17 mouse cellular contexts compared by ENCODE assay signal in the genomic region with DNA sequence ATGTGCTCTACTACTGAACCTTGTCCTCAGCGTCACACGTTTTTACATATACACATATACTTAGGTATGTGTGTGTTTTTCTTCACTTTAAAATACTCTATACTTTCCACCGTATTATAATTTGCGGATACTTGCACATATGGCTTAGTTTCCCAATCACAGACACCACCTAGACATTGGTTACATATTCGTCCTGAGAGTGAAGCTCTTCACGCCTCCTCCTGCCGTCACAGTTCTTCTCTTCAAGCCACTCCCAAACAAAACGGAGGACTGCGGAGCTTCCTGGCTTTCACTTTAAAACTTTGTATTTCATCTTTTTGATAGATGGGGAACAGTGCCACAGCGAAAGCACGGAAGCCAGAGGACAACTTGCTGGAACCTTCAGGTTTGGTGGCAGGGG.
"Had no signal": no experiment of that assay in that cellular context is flagged by ENCODE, and none has a peak within 500 bp of the region (broad histone marks: within the 10 kb centered on the region; RNA-seq: fewer than 3 reads in every experiment).

No protein-coding gene starts in this region.

- H3K4me1 ChIP-seq: midbrain, embryonic 12.5 days had no signal

- ATAC-seq: liver, postnatal 0 days; lung, postnatal 0 days; midbrain, embryonic 16.5 days had no signal

- H3K27me3 ChIP-seq: midbrain, embryonic 12.5 days had no signal

- H3K4me3 ChIP-seq: layer of hippocampus, adult 2 months; left cerebral cortex, adult 2 months; midbrain, embryonic 12.5 days; myocyte had no signal

- H3K4me2 ChIP-seq: liver, embryonic 11.5 days; lung, embryonic 14.5 days; midbrain, embryonic 12.5 days had no signal

- H3K36me3 ChIP-seq: midbrain, embryonic 12.5 days had no signal

- DNase-seq: kidney, adult 2 months; kidney, postnatal 25 days; layer of hippocampus, adult 9-11 months; layer of hippocampus, postnatal 36 days; liver, postnatal 0 days; lung, embryonic 14.5 days; thymus, postnatal 4 days had no signal

- H3K27ac ChIP-seq: kidney, postnatal 0 days; layer of hippocampus, adult 2 months; left cerebral cortex, adult 2 months; liver, embryonic 14.5 days; macrophage; midbrain, embryonic 12.5 days had no signal

- H3K9ac ChIP-seq: liver, embryonic 14.5 days; liver, postnatal 0 days; lung, embryonic 14.5 days; midbrain, embryonic 12.5 days had no signal
